Mouse (Mus musculus) hindbrain, embryonic 12.5 days (tissue): ENCODE data around the gene Nr1i2. TPM values are rescaled to one million over a fixed set of nuclear protein-coding genes. Genes with fewer than 3 reads are reported as not detected.
"Not testable (repeated sequence)": the region's sequence is repeated elsewhere in the genome, so short reads cannot be mapped to it uniquely, and the experiment has no call there.

Source experiments
- ATAC-seq: fragments of 200-750 bp; cut with Nextera tagmentation; 2 replicates; pipeline ENCODE4 v1.8.0; 2017; ENCODE audit warnings: moderate TSS enrichment; ENCODE audit not compliant: low FRiP score
- H3K27ac ChIP-seq: fragments of 300-500 bp; sonication (generic); 2 replicates; pipeline ENCODE4 v1.5.1; 2016; ENCODE audit warnings: mild to moderate bottlenecking
- H3K27me3 ChIP-seq: fragments of 300-500 bp; sonication (generic); 2 replicates; pipeline ENCODE4 v1.6.1; 2016; ENCODE audit warnings: mild to moderate bottlenecking
- H3K36me3 ChIP-seq: fragments of 300-500 bp; sonication (generic); 2 replicates; pipeline ENCODE4 v1.6.1; 2016; ENCODE audit warnings: mild to moderate bottlenecking
- H3K4me1 ChIP-seq: fragments of 300-500 bp; sonication (generic); 2 replicates; pipeline ENCODE4 v1.6.1; 2016
- H3K4me2 ChIP-seq: fragments of 300-500 bp; sonication (generic); replicated peaks from 2 replicates; pipeline ENCODE4 v1.6.1; 2016; ENCODE audit warnings: mild to moderate bottlenecking
- H3K4me3 ChIP-seq: fragments of 300-500 bp; sonication (generic); 2 replicates; pipeline ENCODE4 v1.5.1; 2016; ENCODE audit warnings: mild to moderate bottlenecking
- H3K9ac ChIP-seq: fragments of 300-500 bp; sonication (generic); 2 replicates; pipeline ENCODE4 v1.6.1; 2016; ENCODE audit warnings: mild to moderate bottlenecking, moderate library complexity
- H3K9me3 ChIP-seq: fragments of 300-500 bp; sonication (generic); replicated peaks from 2 replicates; pipeline ENCODE4 v1.6.1; 2016; ENCODE audit warnings: mild to moderate bottlenecking
- WGBS: fragments of 180-500 bp; shearing (Covaris S2); methylation state at CpG from one replicate; pipeline ENCODE4 v1.1.7; 2016; 5-methylcytosine and 5-hydroxymethylcytosine counted together
- polyA plus RNA-seq: library from polyadenylated mRNA; unstranded; fragments of >200 nt; fragmentation: Nextera tagmentation; extraction: Ambion mirVana; gene quantifications from 2 replicates; pipeline ENCODE4 v1.2.1, GENCODE M21; 2016

Gene Nr1i2
- polyA plus RNA-seq = not detected in 2 replicates

GRCm38 (mm10) chr16:38294685-38295348 lies at the start of gene Nr1i2:
Gene Nr1i2, minus strand, starts transcription at chr16:38294824.
- Histone ChIP-seq H3K4me1 (no peaks in the 10 kb centered on the region), H3K36me3 (no peaks in the 10 kb centered on the region), H3K4me3 (no peak within 1 kb of the TSS), H3K27ac (no peak within 1 kb of the TSS), H3K9ac (no peak within 1 kb of the TSS), H3K27me3 (no peaks in the 10 kb centered on the region), H3K9me3 (no peaks in the 10 kb centered on the region), H3K4me2 (no peak within 1 kb of the TSS)
- 68% methylated on average over 7 of the region's 7 CpGs for WGBS
- no peak for ATAC-seq

- Histone ChIP-seq H3K27me3 (no peaks in the 10 kb centered on the region), H3K4me2 (peak within 1 kb of the TSS; percentile 72), H3K36me3 (no peaks in the 10 kb centered on the region), H3K9ac (peak within 1 kb of the TSS; percentile 56), H3K4me3 (peak within 1 kb of the TSS; percentile 37), H3K4me1 (peaks cover 8% of the 10 kb centered on the region), H3K9me3 (no peaks in the 10 kb centered on the region), H3K27ac (no peak within 1 kb of the TSS; the same call in 1 of the 2 replicates)
- peak; percentile 92 for ATAC-seq
- WGBS = 9% methylated on average over 30 of the region's 30 CpGs
These were observed 47.0 kb upstream of the Nr1i2 start, which contains the start of gene Maats1 for GRCm38 (mm10) chr16:38341396-38342324. Gene Maats1, minus strand, starts transcription at chr16:38342143.

- WGBS = 88% methylated on average over 4 of the region's 4 CpGs
- H3K27ac ChIP-seq = not testable (repeated sequence)
These were observed 43.5 kb upstream of the Nr1i2 start for GRCm38 (mm10) chr16:38338077-38338476.

GRCm38 (mm10) chr16:38334431-38334830 lies 39.8 kb upstream of the Nr1i2 start:
- Histone ChIP-seq H3K4me1 (no peaks in the 10 kb centered on the region), H3K27me3 (no peaks in the 10 kb centered on the region), H3K9ac (no peak overlapping the region), H3K4me3 (no peak overlapping the region), H3K9me3 (0 out of 2 replicates have a peak, but pooled peaks cover under 1% of the 10 kb centered on the region), H3K27ac (no peak overlapping the region), H3K36me3 (no peaks in the 10 kb centered on the region), H3K4me2 (no peak overlapping the region)
- ATAC-seq = no peak
- WGBS = 50% methylated on average over 6 of the region's 6 CpGs

More at GRCm38 (mm10) chr16:38338077-38338476, 43.5 kb upstream of the Nr1i2 start:
- not testable (repeated sequence) for ATAC-seq, H3K9ac ChIP-seq, H3K4me1 ChIP-seq, H3K9me3 ChIP-seq, H3K27me3 ChIP-seq, H3K4me3 ChIP-seq, H3K36me3 ChIP-seq, H3K4me2 ChIP-seq

GRCm38 (mm10) chr16:38329340-38329739 lies 34.7 kb upstream of the Nr1i2 start:
- 87% methylated on average over 3 of the region's 3 CpGs for WGBS
- no peak for ATAC-seq
- H3K4me3 ChIP-seq = no peak overlapping the region
- H3K27ac ChIP-seq = no peak overlapping the region
- no peak overlapping the region for H3K4me2 ChIP-seq
- no peaks in the 10 kb centered on the region for H3K27me3 ChIP-seq
- H3K36me3 ChIP-seq = no peaks in the 10 kb centered on the region
- no peaks in the 10 kb centered on the region for H3K4me1 ChIP-seq
- 0 out of 2 replicates have a peak, but pooled peaks cover 3% of the 10 kb centered on the region for H3K9me3 ChIP-seq
- no peak overlapping the region for H3K9ac ChIP-seq

GRCm38 (mm10) chr16:38326778-38327397 lies 32.3 kb upstream of the Nr1i2 start:
- H3K27ac ChIP-seq = no peak overlapping the region
- no peak overlapping the region for H3K4me3 ChIP-seq
- 0 out of 2 replicates have a peak, but pooled peaks cover 3% of the 10 kb centered on the region for H3K9me3 ChIP-seq
- 84% methylated on average over 11 of the region's 11 CpGs for WGBS
- H3K27me3 ChIP-seq = no peaks in the 10 kb centered on the region
- H3K4me1 ChIP-seq = no peaks in the 10 kb centered on the region
- H3K4me2 ChIP-seq = no peak overlapping the region
- no peak for ATAC-seq
- no peak overlapping the region for H3K9ac ChIP-seq
- H3K36me3 ChIP-seq = no peaks in the 10 kb centered on the region

- 91% methylated on average over 15 of the region's 15 CpGs for WGBS
- Histone ChIP-seq H3K27ac (no peak overlapping the region), H3K4me2 (no peak overlapping the region), H3K36me3 (no peaks in the 10 kb centered on the region), H3K4me1 (no peaks in the 10 kb centered on the region), H3K4me3 (no peak overlapping the region), H3K9ac (no peak overlapping the region), H3K27me3 (no peaks in the 10 kb centered on the region), H3K9me3 (0 out of 2 replicates have a peak, but pooled peaks cover 1% of the 10 kb centered on the region)
- no peak for ATAC-seq
These were observed 29.7 kb upstream of the Nr1i2 start for GRCm38 (mm10) chr16:38324311-38324710.

GRCm38 (mm10) chr16:38321452-38321935 lies 26.9 kb upstream of the Nr1i2 start:
- H3K4me3 ChIP-seq = peak overlapping the region; percentile 22; the same call in 1 of the 2 replicates

GRCm38 (mm10) chr16:38319087-38319486 lies 24.5 kb upstream of the Nr1i2 start:
- H3K4me2 ChIP-seq = no peak overlapping the region
- no peak for ATAC-seq
- H3K4me3 ChIP-seq = no peak overlapping the region
- H3K36me3 ChIP-seq = no peaks in the 10 kb centered on the region
- no peak overlapping the region for H3K27ac ChIP-seq
- no peaks in the 10 kb centered on the region for H3K27me3 ChIP-seq
- 82% methylated on average over 4 of the region's 4 CpGs for WGBS
- H3K9me3 ChIP-seq = no peaks in the 10 kb centered on the region
- H3K4me1 ChIP-seq = no peaks in the 10 kb centered on the region
- H3K9ac ChIP-seq = no peak overlapping the region

More at GRCm38 (mm10) chr16:38321452-38321935, 26.9 kb upstream of the Nr1i2 start:
- no peak overlapping the region for H3K9ac ChIP-seq
- peak overlapping the region; percentile 48 for H3K4me2 ChIP-seq
- no peaks in the 10 kb centered on the region for H3K9me3 ChIP-seq
- ATAC-seq = no peak; the same call in 1 of the 2 replicates
- H3K27ac ChIP-seq = no peak overlapping the region
- no peaks in the 10 kb centered on the region for H3K4me1 ChIP-seq
- 33% methylated on average over 17 of the region's 17 CpGs for WGBS
- no peaks in the 10 kb centered on the region for H3K36me3 ChIP-seq
- H3K27me3 ChIP-seq = no peaks in the 10 kb centered on the region

- H3K27ac ChIP-seq = no peak overlapping the region
- H3K27me3 ChIP-seq = no peaks in the 10 kb centered on the region
- H3K9ac ChIP-seq = no peak overlapping the region
- WGBS = 72% methylated on average over 9 of the region's 9 CpGs
- no peak for ATAC-seq
- H3K36me3 ChIP-seq = no peaks in the 10 kb centered on the region
- H3K4me3 ChIP-seq = no peak overlapping the region
- H3K9me3 ChIP-seq = no peaks in the 10 kb centered on the region
- H3K4me1 ChIP-seq = no peaks in the 10 kb centered on the region
- no peak overlapping the region for H3K4me2 ChIP-seq
These were observed 23.9 kb upstream of the Nr1i2 start for GRCm38 (mm10) chr16:38318492-38318891.

GRCm38 (mm10) chr16:38308195-38308594 lies 13.6 kb upstream of the Nr1i2 start:
- WGBS = 74% methylated on average over 11 of the region's 11 CpGs
- Histone ChIP-seq H3K9ac (no peak overlapping the region), H3K27me3 (no peaks in the 10 kb centered on the region), H3K4me3 (no peak overlapping the region), H3K9me3 (no peaks in the 10 kb centered on the region), H3K4me2 (peak overlapping the region; percentile 2; the same call in 1 of the 2 replicates), H3K36me3 (no peaks in the 10 kb centered on the region), H3K27ac (peak overlapping the region; percentile 25; the same call in 1 of the 2 replicates), H3K4me1 (peaks cover 15% of the 10 kb centered on the region)
- ATAC-seq = no peak
